Mouse (Mus musculus): Measurements from ENCODE around the gene Dgkz. TPM values are rescaled to one million over a fixed set of nuclear protein-coding genes. Genes with fewer than 3 reads are reported as not detected.

Gene Dgkz
- polyA plus RNA-seq, 2 experiments from 2014 or later, result 98.3 to 132 TPM

GRCm38 (mm10) chr2:91959544-91960410, 15.9 kb downstream of the Dgkz start:
- ATAC-seq, result no peak

- no peak for ATAC-seq
Measured at GRCm38 (mm10) chr2:91958701-91959457, 16.8 kb downstream of the Dgkz start.

GRCm38 (mm10) chr2:91958049-91958448, 17.6 kb downstream of the Dgkz start:
- ATAC-seq, result no peak

DNA sequence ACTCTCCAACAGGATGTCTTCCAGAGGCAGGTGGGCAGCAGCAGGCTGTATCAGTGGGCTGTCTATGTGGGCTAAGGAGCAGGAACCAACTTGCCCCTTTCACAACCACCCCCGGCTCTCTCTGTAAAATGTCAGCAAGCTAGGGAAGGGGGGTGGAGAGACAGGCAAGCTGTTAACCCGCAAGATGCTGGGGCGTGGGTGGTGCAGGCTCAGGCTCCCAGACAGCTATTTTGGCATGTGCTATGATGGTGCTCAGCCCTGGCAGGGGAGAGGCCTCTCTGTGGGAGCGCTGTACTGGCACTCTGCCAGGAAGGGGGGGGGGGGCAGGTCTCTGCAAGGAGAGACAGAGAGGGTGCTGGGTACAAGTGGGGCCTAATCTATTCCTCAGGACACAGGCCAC, 18.6 kb downstream of the Dgkz start:
- ATAC-seq, result peak; percentile 69

- ATAC-seq, result no peak
Measured at GRCm38 (mm10) chr2:91955875-91956274, 19.8 kb downstream of the Dgkz start.

- ATAC-seq, result no peak
Measured at GRCm38 (mm10) chr2:91955121-91955591, 20.5 kb downstream of the Dgkz start.

DNA sequence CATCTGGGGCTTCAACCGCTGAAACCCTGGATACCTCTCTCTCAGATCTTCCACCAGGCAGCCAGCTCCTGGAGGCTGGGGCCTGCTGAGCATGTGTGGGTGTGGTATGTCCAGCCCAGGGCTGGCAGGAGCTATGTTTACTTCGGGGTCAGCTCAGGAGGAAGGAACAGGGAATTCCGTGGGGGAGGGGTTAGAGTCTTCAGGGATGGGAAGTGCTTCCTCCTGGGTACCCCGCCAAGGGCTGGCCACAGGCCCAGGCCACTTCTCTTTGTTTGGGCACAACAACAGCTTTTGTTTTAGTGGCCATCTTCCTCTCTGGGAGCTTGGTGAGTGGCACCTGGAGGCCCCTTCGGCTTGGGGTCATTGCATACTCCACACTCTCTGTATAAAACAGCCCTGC, 21.8 kb downstream of the Dgkz start:
- ATAC-seq, result no peak

GRCm38 (mm10) chr2:91950275-91951085, 25.2 kb downstream of the Dgkz start:
- ATAC-seq, result peak; percentile 84

- no peak for ATAC-seq
Measured at GRCm38 (mm10) chr2:91949411-91950274, 26.0 kb downstream of the Dgkz start.

DNA sequence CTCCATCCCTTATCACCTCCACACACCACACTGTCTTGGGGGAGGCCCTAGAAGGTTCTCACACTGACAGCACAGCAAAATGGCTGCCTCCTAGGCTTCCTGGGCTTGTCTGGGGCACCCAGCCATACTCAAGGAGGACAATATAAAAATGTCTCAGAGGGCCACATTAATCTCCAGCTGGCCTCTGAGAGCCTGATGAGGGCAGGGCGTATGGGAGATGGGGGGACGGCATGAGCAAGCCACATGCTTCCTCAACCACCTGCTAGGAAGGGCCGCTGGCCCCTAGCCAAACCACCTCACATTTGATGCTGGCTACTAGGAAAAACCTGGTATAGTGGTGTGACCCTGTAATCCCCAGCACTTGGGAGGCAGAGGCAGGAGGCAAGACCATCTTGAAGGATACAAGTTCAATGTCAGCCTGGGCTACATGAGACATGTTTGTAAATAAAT, 26.8 kb downstream of the Dgkz start:
- no peak for ATAC-seq

- no peak for ATAC-seq
Measured at GRCm38 (mm10) chr2:91948151-91948509, 27.5 kb downstream of the Dgkz start.

DNA sequence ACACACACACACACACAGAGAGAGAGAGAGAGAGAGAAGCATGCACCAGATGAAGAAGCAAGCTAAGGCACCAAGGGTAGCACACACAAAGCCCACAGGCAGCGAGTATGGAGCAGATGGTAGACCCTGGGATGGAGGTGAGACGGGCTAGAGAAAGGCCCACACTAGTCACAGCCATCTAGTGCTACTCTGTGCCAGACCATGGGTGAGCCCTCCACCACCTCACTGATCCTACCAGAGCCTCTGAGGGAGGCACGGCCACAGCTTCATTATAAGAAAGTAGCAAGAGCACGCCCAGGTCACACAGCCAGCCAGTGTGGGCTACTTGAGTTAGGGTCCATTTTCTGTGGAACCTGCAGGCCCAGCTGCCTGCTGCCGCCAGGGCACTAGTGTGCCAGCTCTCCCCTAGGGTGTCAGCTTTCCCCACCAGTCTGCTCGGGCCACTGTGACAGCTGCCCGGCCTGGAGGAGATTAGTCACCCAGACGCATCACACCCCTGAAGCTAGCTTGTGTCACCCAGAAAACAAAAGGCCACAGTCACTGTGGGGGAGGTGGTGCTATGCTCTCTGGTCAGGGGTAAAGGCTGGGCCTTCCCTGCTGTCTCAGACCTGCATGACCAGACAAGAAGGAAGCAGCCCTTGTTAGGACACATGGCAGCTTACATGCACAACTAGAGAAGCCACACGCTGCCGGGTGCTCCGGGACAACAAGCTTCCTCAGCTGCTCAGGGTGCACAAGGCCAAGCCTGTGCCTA, 28.1 kb downstream of the Dgkz start:
- peak; percentile 7 for ATAC-seq

- ATAC-seq, result no peak
Measured at GRCm38 (mm10) chr2:91946836-91947235, 28.8 kb downstream of the Dgkz start.

DNA sequence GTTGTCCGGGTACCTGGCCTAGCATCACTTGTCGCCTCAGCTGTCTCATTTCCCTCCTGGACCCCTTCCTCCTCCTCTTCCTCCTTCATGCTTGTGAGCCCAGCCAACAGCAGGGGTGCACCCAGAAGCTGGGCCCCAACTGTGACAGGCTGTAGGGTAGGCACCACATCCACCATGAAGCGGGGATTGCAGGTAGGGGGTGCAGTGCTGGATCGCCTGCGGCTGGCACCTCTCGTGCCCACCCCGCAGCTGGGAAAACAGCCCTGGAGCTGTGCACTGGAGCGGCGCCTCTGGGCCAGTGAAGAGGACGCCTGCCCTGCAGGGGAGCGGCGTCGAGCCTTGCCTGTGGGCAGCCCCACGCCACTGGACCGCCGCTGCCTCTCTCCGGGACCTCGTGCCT, 30.2 kb downstream of the Dgkz start, which contains the start of gene Gm9821:
Gene Gm9821 (plus strand): TSS at position 221 of the 400 bp plus-strand sequence.
- no peak for ATAC-seq

DNA sequence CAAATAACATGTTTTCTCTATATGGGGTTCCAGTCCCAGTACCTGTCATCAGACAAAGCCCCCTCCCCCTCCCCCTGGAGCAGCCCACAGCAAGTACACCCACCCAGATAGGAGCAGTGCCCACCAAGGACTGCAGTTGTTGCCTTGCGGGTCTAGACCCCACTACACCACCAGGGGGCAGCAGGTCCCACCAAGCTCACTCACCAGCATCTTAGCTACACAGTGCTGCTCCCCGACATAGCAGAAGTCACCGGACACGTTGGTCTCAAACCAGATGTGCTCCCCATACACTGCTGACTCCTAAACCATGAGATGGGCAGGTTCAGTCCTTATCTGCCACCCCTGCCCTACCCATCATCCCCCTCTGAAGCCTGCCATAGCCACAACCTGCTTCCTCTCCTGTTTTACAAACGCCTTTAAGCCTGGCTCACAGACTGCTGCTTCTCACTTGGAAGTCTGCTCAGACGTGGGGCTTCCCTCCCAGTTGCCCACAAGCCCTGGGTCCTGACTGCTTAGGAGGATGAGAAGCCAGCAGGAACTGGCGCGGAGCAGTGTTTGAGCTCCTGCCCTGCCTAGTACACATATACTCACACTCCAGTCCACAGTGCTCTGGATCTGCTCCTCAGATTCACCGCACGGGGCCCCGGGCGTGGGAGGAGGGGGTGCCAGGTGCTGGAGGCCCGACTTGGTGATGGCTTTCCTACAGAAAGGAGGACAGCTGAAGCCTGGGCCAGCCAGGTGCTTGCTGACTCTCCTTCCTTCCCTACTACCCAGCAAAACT, 31.3 kb downstream of the Dgkz start:
- ATAC-seq, result peak; percentile 70

DNA sequence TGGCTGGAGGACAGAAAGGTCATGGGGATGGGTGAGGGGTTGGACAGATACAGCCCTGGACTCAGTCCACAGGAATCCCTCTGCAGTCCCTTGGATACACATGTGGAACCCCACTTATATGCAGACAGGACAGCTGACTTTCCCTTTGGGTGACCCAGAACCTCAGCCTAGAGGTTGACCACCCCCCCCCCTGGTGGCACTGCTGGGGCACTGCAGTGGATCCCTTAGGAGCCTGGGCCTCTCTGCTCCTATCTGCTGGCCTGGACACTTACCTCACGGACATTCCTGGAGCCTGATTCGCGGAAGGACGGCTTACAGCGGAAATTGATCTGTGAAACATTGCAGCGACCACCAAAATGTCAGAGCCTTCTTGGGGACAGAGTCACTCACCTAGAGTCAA, 33.3 kb downstream of the Dgkz start:
- ATAC-seq, result no peak

DNA sequence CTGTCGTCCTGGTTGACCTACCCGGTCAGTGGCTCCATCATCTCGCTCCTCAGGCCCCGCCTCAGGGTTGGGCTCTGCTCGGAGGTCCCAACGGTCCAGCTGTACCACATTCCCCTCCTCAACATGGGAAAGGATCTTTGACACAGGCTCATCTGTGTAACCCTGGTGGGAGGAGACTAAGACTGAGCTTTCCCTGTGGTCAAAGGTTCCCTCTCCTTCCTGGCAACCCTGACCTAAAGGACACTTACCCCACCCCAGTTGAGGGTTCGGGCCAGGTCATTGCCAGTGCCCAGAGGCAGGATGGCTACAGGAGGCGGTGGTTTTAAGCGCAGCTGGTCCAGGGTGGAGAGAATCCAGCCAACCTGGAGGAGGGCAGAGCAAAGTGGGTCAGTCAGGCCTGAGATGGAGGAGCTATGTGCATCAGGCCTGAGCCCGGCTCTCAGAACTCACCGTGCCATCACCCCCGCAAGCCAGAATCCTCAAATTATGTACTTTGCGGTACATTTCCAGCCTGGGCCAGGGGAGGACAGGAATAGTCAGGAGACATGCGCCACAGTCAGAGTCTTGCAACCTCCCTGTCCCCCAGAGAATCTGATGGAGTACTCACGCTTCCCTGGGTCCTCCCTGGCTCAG, 36.2 kb downstream of the Dgkz start:
- ATAC-seq, result no peak

DNA sequence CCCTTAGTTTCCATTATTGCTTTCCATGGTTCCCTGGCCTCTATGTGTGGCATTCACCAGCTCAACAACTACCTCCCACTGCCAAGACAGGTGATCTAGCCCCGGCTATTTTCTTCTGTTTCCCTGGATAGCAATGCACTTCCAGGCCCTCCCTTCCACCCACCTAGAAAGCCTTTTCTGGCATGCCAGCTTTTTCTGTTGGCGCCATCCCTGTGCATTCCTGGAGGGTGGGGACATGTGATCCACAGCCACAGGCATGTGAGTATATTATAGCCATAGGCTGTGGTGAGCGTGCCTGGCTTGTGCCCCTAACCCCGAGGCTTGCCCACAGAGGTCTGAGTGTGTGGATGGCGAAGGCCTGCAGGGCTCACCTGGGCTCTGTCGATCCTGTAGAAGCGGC, 39.5 kb downstream of the Dgkz start:
- no peak for ATAC-seq

DNA sequence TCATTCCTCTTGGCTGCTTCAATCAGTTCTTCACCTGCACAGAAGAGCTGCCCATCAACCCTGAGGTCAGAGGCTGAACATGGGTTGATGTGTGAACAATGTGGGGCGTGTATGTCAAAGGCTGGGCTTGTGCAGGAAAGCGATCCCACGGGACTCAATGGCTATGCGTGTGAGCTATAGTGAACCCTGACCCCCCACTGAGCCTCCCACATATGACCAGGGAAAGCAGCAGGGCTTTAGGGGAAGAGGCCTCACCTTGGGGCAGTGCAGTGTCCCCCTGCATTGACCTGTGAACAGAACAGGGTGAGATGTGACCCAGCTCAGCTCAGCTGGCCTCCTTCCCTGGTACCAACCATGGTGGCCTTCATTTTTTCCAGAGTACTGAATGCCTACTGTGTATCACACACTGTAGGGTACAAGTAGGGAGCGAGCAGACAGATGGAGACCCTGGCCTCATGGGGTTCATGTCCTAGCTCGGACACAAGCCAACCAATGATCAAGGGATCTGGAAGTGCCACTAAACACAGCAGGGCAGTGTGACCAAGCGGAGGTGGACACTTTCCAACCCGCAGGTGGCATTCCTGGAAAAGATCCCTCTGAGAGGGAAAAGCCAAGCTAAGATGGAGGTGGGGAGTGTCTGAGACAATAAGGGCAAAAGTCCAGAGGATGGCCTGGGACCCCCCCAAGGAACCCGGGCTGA, 40.7 kb downstream of the Dgkz start:
- no peak for ATAC-seq
